Mouse (Mus musculus): ENCODE data around the gene Diablo.
A peak's percentile ranks its signal among the peaks of the same experiment; 100 is the strongest.
"Not testable (repeated sequence)": the region's sequence is repeated elsewhere in the genome, so short reads cannot be mapped to it uniquely, and the experiment has no call there.

Diablo gene

GRCm38 (mm10) chr5:123523692-123524392 is at the start of gene Diablo:
Gene Diablo, minus strand, starts transcription at chr5:123524176.
- DNase-seq: peak; percentile 99

GRCm38 (mm10) chr5:123573362-123573761 is 49.4 kb upstream of the Diablo start:
- no peak for DNase-seq

- DNase-seq: peak; percentile 100
Observed at GRCm38 (mm10) chr5:123572357-123573186, 48.6 kb upstream of the Diablo start, which contains the start of gene Vps33a. Gene Vps33a, minus strand, starts transcription at chr5:123573038.

GRCm38 (mm10) chr5:123561128-123561527 is 37.2 kb upstream of the Diablo start:
- DNase-seq: no peak

- DNase-seq: no peak
Observed at GRCm38 (mm10) chr5:123559588-123559987, 35.6 kb upstream of the Diablo start.

- DNase-seq: peak; percentile 72
Observed at GRCm38 (mm10) chr5:123556451-123556850, 32.5 kb upstream of the Diablo start.

- no peak for DNase-seq
Observed at GRCm38 (mm10) chr5:123555693-123556092, 31.7 kb upstream of the Diablo start.

GRCm38 (mm10) chr5:123533801-123534200 is 9.8 kb upstream of the Diablo start:
- DNase-seq: no peak

- no peak for DNase-seq
Observed at GRCm38 (mm10) chr5:123530056-123530455, 6.1 kb upstream of the Diablo start.

GRCm38 (mm10) chr5:123528641-123529040 is 4.7 kb upstream of the Diablo start:
- no peak for DNase-seq

- no peak for DNase-seq
Observed at GRCm38 (mm10) chr5:123525916-123526495, 2.0 kb upstream of the Diablo start.

GRCm38 (mm10) chr5:123525281-123525680 is 1.3 kb upstream of the Diablo start, which contains the start of gene Gm49027:
Gene Gm49027, minus strand, starts transcription at chr5:123525488.
- DNase-seq: no peak

- DNase-seq: peak; percentile 92
Observed at GRCm38 (mm10) chr5:123524393-123524750, 396 bp upstream of the Diablo start.

GRCm38 (mm10) chr5:123522166-123522565 is 1.8 kb downstream of the Diablo start:
- DNase-seq: no peak

- DNase-seq: no peak
Observed at GRCm38 (mm10) chr5:123521621-123522020, 2.4 kb downstream of the Diablo start.

- DNase-seq: no peak
Observed at GRCm38 (mm10) chr5:123520666-123521065, 3.3 kb downstream of the Diablo start.

- DNase-seq: no peak
Observed at GRCm38 (mm10) chr5:123514871-123515270, 9.1 kb downstream of the Diablo start.

- no peak for DNase-seq
Observed at GRCm38 (mm10) chr5:123512102-123512501, 11.9 kb downstream of the Diablo start.

- not testable (repeated sequence) for DNase-seq
Observed at GRCm38 (mm10) chr5:123511426-123511825, 12.6 kb downstream of the Diablo start.

- no peak for DNase-seq
Observed at GRCm38 (mm10) chr5:123510160-123510559, 13.8 kb downstream of the Diablo start, which contains the start of gene B3gnt4. Gene B3gnt4, plus strand, starts transcription at chr5:123510460.

- no peak for DNase-seq
Observed at GRCm38 (mm10) chr5:123508921-123509320, 15.1 kb downstream of the Diablo start.

GRCm38 (mm10) chr5:123507936-123508723 is 15.8 kb downstream of the Diablo start:
- peak; percentile 91 for DNase-seq

- no peak for DNase-seq
Observed at GRCm38 (mm10) chr5:123501973-123502372, 22.0 kb downstream of the Diablo start.

All from kidney, postnatal 10 days (tissue).